Mouse (Mus musculus) hindbrain, embryonic 16.5 days (tissue): ENCODE measurements around the gene Kit. TPM values are rescaled to one million over a fixed set of nuclear protein-coding genes. Genes with fewer than 3 reads are reported as not detected.

ENCODE experiments used
- ATAC-seq: fragments of 200-750 bp; cut with Nextera tagmentation; 2 replicates; pipeline ENCODE4 v1.8.0; 2017; ENCODE audit warnings: moderate TSS enrichment, moderate library complexity
- H3K27ac ChIP-seq: fragments of 300-500 bp; sonication (generic); 2 replicates; pipeline ENCODE4 v1.5.1; 2014; ENCODE audit warnings: low read depth, mild to moderate bottlenecking, control low read depth, low read length, moderate library complexity
- H3K27me3 ChIP-seq: fragments of 300-500 bp; sonication (generic); replicated peaks from 2 replicates; pipeline ENCODE4 v1.6.1; 2014; ENCODE audit warnings: low read length; ENCODE audit not compliant: control insufficient read depth, insufficient read depth
- H3K36me3 ChIP-seq: fragments of 300-500 bp; sonication (generic); 2 replicates; pipeline ENCODE4 v1.6.1; 2014; ENCODE audit warnings: mild to moderate bottlenecking, low read length, moderate library complexity, mixed read lengths; ENCODE audit not compliant: control insufficient read depth, insufficient read depth
- H3K4me1 ChIP-seq: fragments of 300-500 bp; sonication (generic); 2 replicates; pipeline ENCODE4 v1.6.1; 2014; ENCODE audit warnings: low read depth, low read length; ENCODE audit not compliant: control insufficient read depth, insufficient read depth
- H3K4me2 ChIP-seq: fragments of 300-500 bp; sonication (generic); 2 replicates; pipeline ENCODE4 v1.6.1; 2014; ENCODE audit warnings: mild to moderate bottlenecking, low read length, control low read depth, moderate library complexity
- H3K4me3 ChIP-seq: fragments of 300-500 bp; sonication (generic); 2 replicates; pipeline ENCODE4 v1.5.1; 2014; ENCODE audit warnings: mild to moderate bottlenecking, low read length, control low read depth, moderate library complexity
- H3K9ac ChIP-seq: fragments of 300-500 bp; sonication (generic); 2 replicates; pipeline ENCODE4 v1.6.1; 2014; ENCODE audit warnings: low read depth, mild to moderate bottlenecking, control low read depth, low read length, moderate library complexity
- H3K9me3 ChIP-seq: fragments of 300-500 bp; sonication (generic); 2 replicates; pipeline ENCODE4 v1.6.1; 2014; ENCODE audit warnings: mild to moderate bottlenecking, low read length, moderate library complexity; ENCODE audit not compliant: control insufficient read depth
- WGBS: fragments of 180-500 bp; shearing (Covaris S2); extraction: QIAGEN DNeasy Blood & Tissue Kit; methylation state at CpG from one replicate; pipeline ENCODE4 v1.1.7; 2014; 5-methylcytosine and 5-hydroxymethylcytosine counted together
- polyA plus RNA-seq: library from polyadenylated mRNA; unstranded; fragments of >200 nt; fragmentation: Nextera tagmentation; extraction: Ambion mirVana; gene quantifications from 2 replicates; pipeline ENCODE4 v1.2.1, GENCODE M21; 2015

Gene Kit
- polyA plus RNA-seq, 1 experiment from 2014 or later: 52.2 TPM

- ATAC-seq: no peak
- H3K4me3 ChIP-seq: no peak overlapping the region
- no peak overlapping the region for H3K27ac ChIP-seq
- no peaks in the 10 kb centered on the region for H3K9me3 ChIP-seq
- 88% methylated on average over 5 of the region's 5 CpGs for WGBS
- no peaks in the 10 kb centered on the region for H3K36me3 ChIP-seq
- no peaks in the 10 kb centered on the region for H3K27me3 ChIP-seq
- H3K4me1 ChIP-seq: no peaks in the 10 kb centered on the region
- no peak overlapping the region for H3K9ac ChIP-seq
- H3K4me2 ChIP-seq: no peak overlapping the region
These were observed 96.5 kb downstream of the Kit start for GRCm38 (mm10) chr5:75671136-75671788.

GRCm38 (mm10) chr5:75676024-75676423, 101.3 kb downstream of the Kit start:
- H3K4me2 ChIP-seq: no peak overlapping the region
- ATAC-seq: no peak
- no peaks in the 10 kb centered on the region for H3K9me3 ChIP-seq
- 88% methylated on average over 3 of the region's 3 CpGs for WGBS
- no peaks in the 10 kb centered on the region for H3K36me3 ChIP-seq
- no peak overlapping the region for H3K4me3 ChIP-seq
- no peak overlapping the region for H3K27ac ChIP-seq
- H3K4me1 ChIP-seq: no peaks in the 10 kb centered on the region
- no peak overlapping the region for H3K9ac ChIP-seq
- H3K27me3 ChIP-seq: no peaks in the 10 kb centered on the region

GRCm38 (mm10) chr5:75679896-75680295, 105.2 kb downstream of the Kit start:
- no peak for ATAC-seq
- H3K4me1 ChIP-seq: no peaks in the 10 kb centered on the region
- no peak overlapping the region for H3K4me3 ChIP-seq
- no peaks in the 10 kb centered on the region for H3K36me3 ChIP-seq
- no peaks in the 10 kb centered on the region for H3K27me3 ChIP-seq
- no peak overlapping the region for H3K27ac ChIP-seq
- WGBS: 86% methylated on average over 3 of the region's 3 CpGs
- H3K9ac ChIP-seq: no peak overlapping the region
- no peak overlapping the region for H3K4me2 ChIP-seq
- H3K9me3 ChIP-seq: no peaks in the 10 kb centered on the region

GRCm38 (mm10) chr5:75695162-75695809, 120.6 kb downstream of the Kit start:
- no peak for ATAC-seq
- H3K27ac ChIP-seq: no peak overlapping the region
- H3K4me2 ChIP-seq: no peak overlapping the region
- 76% methylated on average over 12 of the region's 12 CpGs for WGBS
- H3K27me3 ChIP-seq: no peaks in the 10 kb centered on the region
- H3K9me3 ChIP-seq: no peaks in the 10 kb centered on the region
- no peak overlapping the region for H3K4me3 ChIP-seq
- H3K4me1 ChIP-seq: no peaks in the 10 kb centered on the region; the same call in none of the 2 replicates
- H3K9ac ChIP-seq: no peak overlapping the region
- no peaks in the 10 kb centered on the region for H3K36me3 ChIP-seq

DNA sequence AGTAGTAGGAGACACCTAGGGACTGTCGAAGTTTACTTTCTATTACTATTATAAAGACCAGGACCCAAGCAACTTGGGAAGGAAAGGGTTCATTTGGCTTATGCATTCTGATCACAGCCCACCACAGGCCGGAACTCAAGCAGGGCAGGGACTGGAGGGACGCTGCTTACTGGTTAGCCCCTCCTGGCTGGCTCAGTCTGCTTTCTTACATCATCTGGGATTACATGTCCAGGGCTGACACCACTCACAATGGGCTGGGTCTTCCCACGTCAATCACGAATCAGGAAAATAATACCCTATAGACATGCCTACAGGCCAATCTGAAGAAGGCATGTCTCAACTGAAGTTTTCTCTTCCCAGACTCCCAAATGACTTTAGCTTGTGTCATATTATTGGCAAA, 122.2 kb downstream of the Kit start:
- Histone ChIP-seq H3K9ac (no peak overlapping the region), H3K27ac (no peak overlapping the region), H3K4me1 (no peaks in the 10 kb centered on the region; the same call in none of the 2 replicates), H3K4me2 (no peak overlapping the region), H3K4me3 (no peak overlapping the region), H3K9me3 (no peaks in the 10 kb centered on the region), H3K36me3 (no peaks in the 10 kb centered on the region), H3K27me3 (no peaks in the 10 kb centered on the region)
- WGBS: 48% methylated on average over 5 of the region's 5 CpGs
- peak; percentile 61; the same call in 1 of the 2 replicates for ATAC-seq

GRCm38 (mm10) chr5:75698556-75698955, 123.8 kb downstream of the Kit start:
- no peaks in the 10 kb centered on the region for H3K36me3 ChIP-seq
- H3K4me3 ChIP-seq: no peak overlapping the region
- no peak overlapping the region for H3K4me2 ChIP-seq
- no peaks in the 10 kb centered on the region; the same call in none of the 2 replicates for H3K4me1 ChIP-seq
- H3K27me3 ChIP-seq: no peaks in the 10 kb centered on the region
- WGBS: 92% methylated on average over 8 of the region's 8 CpGs
- H3K9me3 ChIP-seq: no peaks in the 10 kb centered on the region
- H3K9ac ChIP-seq: no peak overlapping the region
- no peak for ATAC-seq
- H3K27ac ChIP-seq: no peak overlapping the region

DNA sequence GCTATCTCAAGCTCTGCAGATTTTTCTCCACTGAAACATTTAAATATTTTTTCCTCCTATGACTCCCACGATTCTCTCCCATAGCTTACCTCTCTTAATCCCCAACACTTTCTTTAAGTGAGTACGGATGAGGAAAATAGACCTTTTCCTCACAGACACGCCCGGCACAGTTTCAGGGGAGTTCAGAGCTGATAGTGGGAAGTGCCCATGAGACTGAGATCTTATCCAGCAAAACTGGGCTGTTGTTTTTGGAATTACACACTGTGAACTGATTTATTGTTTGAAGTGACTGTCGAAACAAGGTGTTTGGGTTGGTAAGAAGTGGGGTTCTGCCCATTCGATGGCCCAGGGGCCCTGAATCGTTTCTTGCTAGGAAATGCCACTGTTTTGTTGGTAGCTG, 124.4 kb downstream of the Kit start:
- Histone ChIP-seq H3K4me2 (peak overlapping the region; percentile 19), H3K9me3 (no peaks in the 10 kb centered on the region), H3K36me3 (no peaks in the 10 kb centered on the region), H3K4me1 (no peaks in the 10 kb centered on the region; the same call in none of the 2 replicates), H3K27ac (no peak overlapping the region; the same call in 1 of the 2 replicates), H3K9ac (no peak overlapping the region), H3K27me3 (no peaks in the 10 kb centered on the region), H3K4me3 (no peak overlapping the region)
- WGBS: 65% methylated on average over 7 of the region's 7 CpGs
- ATAC-seq: no peak

DNA sequence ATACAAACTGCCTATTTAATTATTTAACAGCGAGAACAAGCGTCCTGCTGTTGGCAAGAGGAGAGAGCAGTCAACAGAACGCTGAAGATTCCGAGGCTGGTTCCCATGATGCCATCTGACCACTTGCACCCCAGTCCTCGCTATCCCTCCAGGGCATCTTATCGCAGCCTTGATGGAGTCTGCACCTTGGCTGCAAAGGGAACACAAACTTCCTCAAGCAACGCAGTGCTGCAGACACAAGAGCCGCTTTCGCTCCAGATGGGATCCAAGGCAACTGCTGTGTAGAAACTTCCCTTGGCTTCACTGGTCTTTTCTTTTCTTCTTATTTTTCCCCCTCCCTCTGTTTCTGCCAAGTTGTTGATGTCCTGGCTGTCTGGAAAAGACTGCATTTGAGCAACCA, 124.8 kb downstream of the Kit start:
- Histone ChIP-seq H3K9me3 (no peaks in the 10 kb centered on the region), H3K36me3 (no peaks in the 10 kb centered on the region), H3K4me1 (no peaks in the 10 kb centered on the region; the same call in none of the 2 replicates), H3K9ac (no peak overlapping the region), H3K4me3 (no peak overlapping the region), H3K27ac (peak overlapping the region; percentile 21; the same call in 1 of the 2 replicates), H3K4me2 (peak overlapping the region; percentile 19), H3K27me3 (no peaks in the 10 kb centered on the region)
- ATAC-seq: no peak
- 48% methylated on average over 9 of the region's 9 CpGs for WGBS

GRCm38 (mm10) chr5:75701662-75702061, 126.9 kb downstream of the Kit start:
- Histone ChIP-seq H3K9ac (no peak overlapping the region), H3K4me1 (no peaks in the 10 kb centered on the region; the same call in none of the 2 replicates), H3K9me3 (no peaks in the 10 kb centered on the region), H3K4me3 (no peak overlapping the region), H3K27me3 (no peaks in the 10 kb centered on the region), H3K36me3 (no peaks in the 10 kb centered on the region), H3K27ac (no peak overlapping the region), H3K4me2 (no peak overlapping the region)
- ATAC-seq: no peak; the same call in 1 of the 2 replicates
- WGBS: 73% methylated on average over 12 of the region's 12 CpGs
